Mouse (Mus musculus): ENCODE data around the gene Pkp4. TPM values are rescaled to one million over a fixed set of nuclear protein-coding genes. Genes with fewer than 3 reads are reported as not detected.
A peak's percentile ranks its signal among the peaks of the same experiment; 100 is the strongest.

Gene Pkp4
- polyA plus RNA-seq, 1 experiment from 2014 or later = 20.2 TPM

DNA sequence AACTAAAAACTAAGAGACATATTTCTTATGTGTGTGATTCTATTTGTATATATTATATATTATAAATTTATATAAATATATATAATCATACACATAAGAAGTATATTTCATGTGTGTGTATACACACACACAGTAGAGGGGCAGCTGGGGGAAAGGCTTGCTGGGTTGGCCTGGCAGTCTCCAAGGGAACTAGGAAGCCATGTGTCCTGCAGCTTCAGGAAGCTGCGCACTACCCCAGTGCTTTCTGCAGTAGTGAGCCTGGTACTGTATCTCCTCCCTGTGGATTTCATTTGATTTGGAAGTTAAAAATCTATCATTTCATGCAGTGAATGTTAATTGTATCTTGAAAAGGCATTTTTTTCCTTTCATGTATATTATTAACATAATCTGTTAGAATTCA is 180.2 kb downstream of the Pkp4 start:
- Histone ChIP-seq H3K4me3 (ENCODE audit: low read depth, low read length) (no peak overlapping the region), H3K9me3 (ENCODE audit: control insufficient read depth, low read length) (no peaks in the 10 kb centered on the region), H3K27ac (ENCODE audit: low read depth, low read length) (no peak overlapping the region), H3K9ac (ENCODE audit: low read length) (no peak overlapping the region), H3K36me3 (ENCODE audit: control insufficient read depth, insufficient read depth, low read length) (peaks cover 5% of the 10 kb centered on the region; the same call in 1 of the 2 replicates), H3K4me2 (no peak overlapping the region), H3K27me3 (ENCODE audit: control insufficient read depth, insufficient read depth, low read length) (no peaks in the 10 kb centered on the region), H3K4me1 (ENCODE audit: control insufficient read depth, insufficient read depth, low read length) (no peaks in the 10 kb centered on the region)
- DNase-seq (ENCODE audit: low spot score, missing footprints) (no peak), ATAC-seq (ENCODE audit: low FRiP score) (no peak)
- WGBS = 96% methylated on average over 1 of the region's 1 CpGs

DNA sequence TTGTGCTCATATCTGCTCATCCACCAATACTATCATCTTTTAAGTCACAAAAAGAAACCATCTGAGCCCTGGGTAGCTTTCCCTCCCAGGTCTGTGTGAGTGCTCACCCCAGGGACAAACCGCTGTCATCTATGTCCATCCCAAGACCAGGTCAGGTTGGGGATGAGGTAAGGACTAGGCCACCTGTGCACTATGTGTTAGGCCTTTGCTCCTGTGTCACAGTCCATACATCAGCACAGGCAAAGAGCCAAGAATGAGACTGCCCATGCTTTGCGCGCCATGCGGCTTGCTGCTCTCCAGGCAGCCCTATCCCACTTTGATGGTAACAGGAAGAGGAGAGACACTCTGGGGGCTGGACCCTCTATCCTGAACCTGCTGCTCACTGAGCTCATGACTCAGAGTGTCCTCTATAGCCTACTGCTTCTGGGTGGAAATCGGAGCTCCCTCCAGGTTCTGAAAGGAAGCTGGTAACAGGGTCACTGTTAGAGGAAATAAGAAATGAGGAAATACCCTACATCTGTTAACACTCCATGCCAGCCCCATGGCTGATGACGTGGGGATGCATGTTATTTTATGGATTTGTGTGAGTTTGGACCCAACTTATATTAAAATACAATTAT is 182.1 kb downstream of the Pkp4 start:
- no peak overlapping the region for H3K4me3 ChIP-seq (ENCODE audit: low read depth, low read length)
- 94% methylated on average over 6 of the region's 6 CpGs for WGBS
- DNase-seq (ENCODE audit: low spot score, missing footprints) = no peak
- no peak overlapping the region for H3K4me2 ChIP-seq
- H3K27ac ChIP-seq (ENCODE audit: low read depth, low read length) = no peak overlapping the region
- no peak overlapping the region for H3K9ac ChIP-seq (ENCODE audit: low read length)
- no peaks in the 10 kb centered on the region for H3K9me3 ChIP-seq (ENCODE audit: control insufficient read depth, low read length)
- no peak for ATAC-seq (ENCODE audit: low FRiP score)
- H3K4me1 ChIP-seq (ENCODE audit: control insufficient read depth, insufficient read depth, low read length) = no peaks in the 10 kb centered on the region
- no peaks in the 10 kb centered on the region for H3K27me3 ChIP-seq (ENCODE audit: control insufficient read depth, insufficient read depth, low read length)
- H3K36me3 ChIP-seq (ENCODE audit: control insufficient read depth, insufficient read depth, low read length) = peaks cover 5% of the 10 kb centered on the region; the same call in 1 of the 2 replicates

- H3K4me1 ChIP-seq (ENCODE audit: control insufficient read depth, insufficient read depth, low read length) = no peaks in the 10 kb centered on the region
- H3K27ac ChIP-seq (ENCODE audit: low read depth, low read length) = no peak overlapping the region
- no peak overlapping the region for H3K4me3 ChIP-seq (ENCODE audit: low read depth, low read length)
- no peaks in the 10 kb centered on the region for H3K9me3 ChIP-seq (ENCODE audit: control insufficient read depth, low read length)
- WGBS = 92% methylated on average over 11 of the region's 11 CpGs
- ATAC-seq (ENCODE audit: low FRiP score) = no peak
- peaks cover 11% of the 10 kb centered on the region; the same call in 1 of the 2 replicates for H3K36me3 ChIP-seq (ENCODE audit: control insufficient read depth, insufficient read depth, low read length)
- H3K9ac ChIP-seq (ENCODE audit: low read length) = no peak overlapping the region
- H3K27me3 ChIP-seq (ENCODE audit: control insufficient read depth, insufficient read depth, low read length) = no peaks in the 10 kb centered on the region
- DNase-seq (ENCODE audit: low spot score, missing footprints) = no peak
- no peak overlapping the region for H3K4me2 ChIP-seq
These were observed 183.2 kb downstream of the Pkp4 start for GRCm38 (mm10) chr2:59343834-59344233.

DNA sequence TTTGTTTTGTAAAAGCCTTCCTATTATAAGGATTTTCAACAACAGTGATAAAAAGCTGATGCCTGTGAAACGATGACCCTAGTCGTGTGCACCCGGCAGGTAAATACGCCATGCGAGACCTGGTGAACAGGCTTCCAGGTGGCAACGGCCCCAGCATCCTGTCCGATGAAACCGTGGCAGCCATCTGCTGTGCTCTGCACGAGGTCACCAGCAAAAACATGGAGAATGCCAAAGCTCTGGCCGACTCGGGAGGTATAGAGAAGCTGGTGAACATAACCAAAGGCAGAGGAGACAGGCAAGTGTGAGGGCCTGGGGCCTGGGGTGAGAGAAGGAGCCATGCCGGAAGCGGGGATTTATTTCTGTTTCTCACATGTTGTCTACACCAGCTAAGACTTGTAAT is 184.0 kb downstream of the Pkp4 start:
- H3K9ac ChIP-seq (ENCODE audit: low read length) = no peak overlapping the region
- 98% methylated on average over 13 of the region's 13 CpGs for WGBS
- H3K4me3 ChIP-seq (ENCODE audit: low read depth, low read length) = no peak overlapping the region
- H3K36me3 ChIP-seq (ENCODE audit: control insufficient read depth, insufficient read depth, low read length) = peaks cover 11% of the 10 kb centered on the region; the same call in 1 of the 2 replicates
- no peak overlapping the region for H3K4me2 ChIP-seq
- H3K4me1 ChIP-seq (ENCODE audit: control insufficient read depth, insufficient read depth, low read length) = no peaks in the 10 kb centered on the region
- no peak overlapping the region for H3K27ac ChIP-seq (ENCODE audit: low read depth, low read length)
- ATAC-seq (ENCODE audit: low FRiP score) (no peak), DNase-seq (ENCODE audit: low spot score, missing footprints) (no peak)
- no peaks in the 10 kb centered on the region for H3K27me3 ChIP-seq (ENCODE audit: control insufficient read depth, insufficient read depth, low read length)
- no peaks in the 10 kb centered on the region for H3K9me3 ChIP-seq (ENCODE audit: control insufficient read depth, low read length)

DNA sequence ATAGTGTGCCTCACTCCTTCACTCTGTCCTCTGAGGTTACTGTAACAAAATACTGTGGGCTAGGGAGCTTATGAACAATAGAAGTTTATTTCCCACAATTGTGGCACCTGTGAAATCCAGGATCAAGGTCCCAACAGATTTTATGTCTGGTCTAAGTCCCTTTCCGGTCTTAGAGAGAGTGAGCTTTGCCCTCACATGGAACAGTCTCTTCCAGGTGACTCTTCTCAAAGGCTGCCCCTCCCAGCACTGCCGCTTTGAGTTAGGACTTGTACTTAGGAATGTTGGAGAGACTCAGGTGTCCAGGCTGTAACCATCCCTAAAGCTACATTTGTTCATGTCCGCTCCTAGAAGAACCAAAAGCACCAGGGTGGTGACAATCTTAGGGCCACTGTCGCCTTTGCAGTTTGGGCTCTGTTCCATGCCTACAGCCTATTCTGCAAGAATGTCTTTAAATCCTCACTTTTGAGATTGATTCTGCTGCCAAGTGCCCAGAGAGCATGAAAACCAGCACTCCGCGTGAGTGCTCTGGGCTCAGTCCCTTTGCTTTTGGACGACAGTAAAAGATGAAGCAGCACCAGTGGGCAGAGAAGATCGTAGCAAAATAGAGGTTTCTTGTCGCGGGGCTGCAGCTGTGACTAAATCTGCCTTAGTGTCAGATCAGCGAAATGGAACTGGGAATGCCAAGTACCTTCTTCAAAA is 184.6 kb downstream of the Pkp4 start:
- H3K27ac ChIP-seq (ENCODE audit: low read depth, low read length) = no peak overlapping the region
- H3K4me2 ChIP-seq = no peak overlapping the region
- ATAC-seq (ENCODE audit: low FRiP score) (no peak), DNase-seq (ENCODE audit: low spot score, missing footprints) (no peak)
- H3K4me3 ChIP-seq (ENCODE audit: low read depth, low read length) = no peak overlapping the region
- H3K9me3 ChIP-seq (ENCODE audit: control insufficient read depth, low read length) = no peaks in the 10 kb centered on the region
- H3K9ac ChIP-seq (ENCODE audit: low read length) = no peak overlapping the region
- WGBS = 89% methylated on average over 11 of the region's 11 CpGs
- H3K27me3 ChIP-seq (ENCODE audit: control insufficient read depth, insufficient read depth, low read length) = no peaks in the 10 kb centered on the region
- H3K36me3 ChIP-seq (ENCODE audit: control insufficient read depth, insufficient read depth, low read length) = peaks cover 14% of the 10 kb centered on the region; the same call in 1 of the 2 replicates
- no peaks in the 10 kb centered on the region for H3K4me1 ChIP-seq (ENCODE audit: control insufficient read depth, insufficient read depth, low read length)

- ATAC-seq (ENCODE audit: low FRiP score) = no peak
These were observed 185.8 kb downstream of the Pkp4 start for GRCm38 (mm10) chr2:59346443-59346842.

GRCm38 (mm10) chr2:59348585-59348984 is 187.9 kb downstream of the Pkp4 start:
- H3K4me2 ChIP-seq = no peak overlapping the region
- H3K9ac ChIP-seq (ENCODE audit: low read length) = no peak overlapping the region
- H3K9me3 ChIP-seq (ENCODE audit: control insufficient read depth, low read length) = no peaks in the 10 kb centered on the region
- peaks cover 11% of the 10 kb centered on the region; the same call in 1 of the 2 replicates for H3K36me3 ChIP-seq (ENCODE audit: control insufficient read depth, insufficient read depth, low read length)
- WGBS = 90% methylated on average over 8 of the region's 8 CpGs
- DNase-seq (ENCODE audit: low spot score, missing footprints) (peak; percentile 69), ATAC-seq (ENCODE audit: low FRiP score) (no peak)
- H3K27ac ChIP-seq (ENCODE audit: low read depth, low read length) = no peak overlapping the region
- no peak overlapping the region for H3K4me3 ChIP-seq (ENCODE audit: low read depth, low read length)
- H3K4me1 ChIP-seq (ENCODE audit: control insufficient read depth, insufficient read depth, low read length) = no peaks in the 10 kb centered on the region; the same call in 1 of the 2 replicates
- H3K27me3 ChIP-seq (ENCODE audit: control insufficient read depth, insufficient read depth, low read length) = no peaks in the 10 kb centered on the region

More at GRCm38 (mm10) chr2:59346443-59346842, 185.8 kb downstream of the Pkp4 start:
- no peaks in the 10 kb centered on the region for H3K9me3 ChIP-seq (ENCODE audit: control insufficient read depth, low read length)
- no peaks in the 10 kb centered on the region for H3K4me1 ChIP-seq (ENCODE audit: control insufficient read depth, insufficient read depth, low read length)
- H3K27ac ChIP-seq (ENCODE audit: low read depth, low read length) = no peak overlapping the region
- 89% methylated on average over 12 of the region's 12 CpGs for WGBS
- H3K4me2 ChIP-seq = no peak overlapping the region
- no peaks in the 10 kb centered on the region for H3K27me3 ChIP-seq (ENCODE audit: control insufficient read depth, insufficient read depth, low read length)
- DNase-seq (ENCODE audit: low spot score, missing footprints) = no peak
- no peak overlapping the region for H3K4me3 ChIP-seq (ENCODE audit: low read depth, low read length)
- H3K36me3 ChIP-seq (ENCODE audit: control insufficient read depth, insufficient read depth, low read length) = peaks cover 14% of the 10 kb centered on the region; the same call in 1 of the 2 replicates
- H3K9ac ChIP-seq (ENCODE audit: low read length) = no peak overlapping the region

- Histone ChIP-seq H3K36me3 (ENCODE audit: control insufficient read depth, insufficient read depth, low read length) (peaks cover 11% of the 10 kb centered on the region; the same call in 1 of the 2 replicates), H3K4me2 (no peak overlapping the region), H3K9me3 (ENCODE audit: control insufficient read depth, low read length) (no peaks in the 10 kb centered on the region), H3K9ac (ENCODE audit: low read length) (no peak overlapping the region), H3K4me3 (ENCODE audit: low read depth, low read length) (no peak overlapping the region), H3K4me1 (ENCODE audit: control insufficient read depth, insufficient read depth, low read length) (no peaks in the 10 kb centered on the region; the same call in 1 of the 2 replicates), H3K27me3 (ENCODE audit: control insufficient read depth, insufficient read depth, low read length) (no peaks in the 10 kb centered on the region), H3K27ac (ENCODE audit: low read depth, low read length) (no peak overlapping the region)
- WGBS = 88% methylated on average over 3 of the region's 3 CpGs
- ATAC-seq (ENCODE audit: low FRiP score) (no peak), DNase-seq (ENCODE audit: low spot score, missing footprints) (peak; percentile 75)
These were observed 189.4 kb downstream of the Pkp4 start for GRCm38 (mm10) chr2:59350094-59350493.
